Mouse (Mus musculus) embryonic fibroblast, embryonic 13.5 days (primary cell): Measurements from ENCODE around the gene Zfp1. TPM values are rescaled to one million over a fixed set of nuclear protein-coding genes. Genes with fewer than 3 reads are reported as not detected.
"Not testable (repeated sequence)": the region's sequence is repeated elsewhere in the genome, so short reads cannot be mapped to it uniquely, and the experiment has no call there.

ENCODE experiments used
- H3K27ac ChIP-seq: 2 replicates; pipeline ENCODE4 v1.5.1; 2012; ENCODE audit warnings: low read length, control low read depth, inconsistent platforms; ENCODE audit not compliant: insufficient read depth
- H3K4me1 ChIP-seq: 2 replicates; pipeline ENCODE4 v1.6.1; 2011; ENCODE audit warnings: low read length; ENCODE audit not compliant: control insufficient read depth, insufficient read depth
- H3K4me3 ChIP-seq: 2 replicates; pipeline ENCODE4 v1.5.1; 2011; ENCODE audit warnings: mild to moderate bottlenecking, control low read depth, low read length; ENCODE audit not compliant: insufficient read depth
- CTCF ChIP-seq: IDR thresholded peaks from 2 replicates; pipeline ENCODE4 v1.5.1; 2011; ENCODE audit warnings: mild to moderate bottlenecking, control low read depth, low read length, moderate library complexity, borderline replicate concordance; ENCODE audit not compliant: insufficient read depth
- POLR2A ChIP-seq: IDR thresholded peaks from 2 replicates; pipeline ENCODE4 v1.6.1; 2011; ENCODE audit warnings: low read depth, mild to moderate bottlenecking, control low read depth, low read length, moderate library complexity
- polyA plus RNA-seq: library from polyadenylated mRNA; stranded (reverse); fragments of >200 nt; gene quantifications from 2 replicates; pipeline ENCODE4 v1.2.4, GENCODE M21; 2011; ENCODE audit warnings: low read depth; ENCODE audit not compliant: missing spikeins, insufficient read length

Gene Zfp1
- polyA plus RNA-seq, 1 experiment, result 11.7 TPM

DNA sequence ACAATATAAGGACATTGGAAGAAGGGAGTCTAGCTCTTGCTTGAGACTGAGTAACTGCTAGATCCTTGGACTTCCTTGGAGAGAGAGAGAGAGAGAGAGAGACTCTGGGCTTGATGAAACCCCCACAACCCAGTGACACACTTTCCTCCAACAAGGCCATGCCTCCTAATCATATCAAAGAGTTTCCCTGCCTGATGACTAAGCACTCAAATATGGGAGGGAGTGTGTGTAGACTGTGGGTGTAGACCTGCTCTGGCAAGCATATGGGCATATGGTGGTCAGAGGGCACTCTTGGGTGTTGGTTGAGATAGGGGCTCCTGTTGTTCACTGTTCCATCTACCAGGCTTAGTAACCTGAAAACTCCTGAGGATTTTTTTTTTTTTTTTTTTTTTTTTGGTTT, 5.1 kb upstream of the Zfp1 start:
- H3K4me3 ChIP-seq, result no peak overlapping the region
- TF ChIP-seq CTCF (no peak), POLR2A (no peak)
- peaks cover 6% of the 10 kb centered on the region; the same call in 1 of the 2 replicates for H3K4me1 ChIP-seq
- no peak overlapping the region for H3K27ac ChIP-seq

- no peak for TF ChIP-seq POLR2A
- TF ChIP-seq CTCF, result no peak
- Histone ChIP-seq H3K4me1 (peaks cover 6% of the 10 kb centered on the region; the same call in 1 of the 2 replicates), H3K4me3 (no peak overlapping the region), H3K27ac (no peak overlapping the region)
Measured at GRCm38 (mm10) chr8:111641064-111641463, 2.1 kb upstream of the Zfp1 start.

GRCm38 (mm10) chr8:111642496-111642895, 705 bp upstream of the Zfp1 start:
- TF ChIP-seq CTCF, result no peak
- TF ChIP-seq POLR2A, result no peak
- Histone ChIP-seq H3K27ac (peak overlapping the region; percentile 90), H3K4me1 (peaks cover 6% of the 10 kb centered on the region; the same call in 1 of the 2 replicates), H3K4me3 (peak overlapping the region; percentile 57)

DNA sequence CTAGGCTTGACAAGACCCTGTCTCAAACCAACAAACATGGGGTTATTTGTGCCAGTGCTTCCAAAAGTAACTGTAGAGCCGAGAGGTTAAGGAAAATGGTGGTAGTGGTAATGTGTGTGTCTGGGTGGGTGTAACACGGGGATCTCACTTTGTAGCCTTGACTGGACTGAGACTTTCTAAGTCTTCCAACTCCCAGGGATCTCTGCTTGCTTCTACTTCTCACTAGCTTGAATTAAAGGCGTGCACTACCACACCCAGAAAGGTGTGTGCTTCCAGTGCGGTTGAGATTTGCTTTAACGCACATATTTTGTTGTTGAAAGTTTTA, 300 bp upstream of the Zfp1 start:
- Histone ChIP-seq H3K4me3 (peak overlapping the region; percentile 57), H3K4me1 (peaks cover 6% of the 10 kb centered on the region; the same call in 1 of the 2 replicates), H3K27ac (peak overlapping the region; percentile 90)
- TF ChIP-seq POLR2A, result no peak
- no peak for TF ChIP-seq CTCF

GRCm38 (mm10) chr8:111644286-111645051, 1.3 kb downstream of the Zfp1 start:
- peak overlapping the region; percentile 85 for H3K4me3 ChIP-seq
- H3K27ac ChIP-seq, result peak overlapping the region; percentile 95
- not testable (repeated sequence) for H3K4me1 ChIP-seq

DNA sequence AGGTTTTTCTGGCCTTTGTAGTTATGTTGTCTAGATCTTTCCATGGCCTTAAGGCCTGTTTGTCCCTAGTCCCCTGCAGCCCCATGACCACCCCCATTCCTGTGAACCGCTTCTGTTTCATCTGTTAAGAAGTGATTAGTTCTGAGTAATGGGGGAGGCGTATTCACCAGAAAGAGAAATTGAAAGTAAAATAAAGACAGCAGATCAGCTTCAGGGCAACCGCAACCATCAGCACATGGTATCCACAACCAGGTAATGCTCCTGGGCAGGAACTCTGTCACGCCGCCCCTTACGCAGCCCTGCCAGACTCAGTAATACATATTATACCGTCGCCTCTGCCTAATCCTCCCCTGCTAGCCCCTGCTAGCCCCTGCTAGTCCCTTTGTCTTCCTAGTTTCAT, 2.5 kb downstream of the Zfp1 start:
- Histone ChIP-seq H3K4me1 (peaks cover 6% of the 10 kb centered on the region; the same call in 1 of the 2 replicates), H3K4me3 (no peak overlapping the region), H3K27ac (no peak overlapping the region)
- TF ChIP-seq CTCF, result no peak
- no peak for TF ChIP-seq POLR2A

GRCm38 (mm10) chr8:111648834-111649233, 5.6 kb downstream of the Zfp1 start:
- H3K27ac ChIP-seq, result no peak overlapping the region

GRCm38 (mm10) chr8:111650651-111651050, 7.5 kb downstream of the Zfp1 start:
- Histone ChIP-seq H3K4me3 (no peak overlapping the region), H3K27ac (no peak overlapping the region), H3K4me1 (no peaks in the 10 kb centered on the region; the same call in 1 of the 2 replicates)
- no peak for TF ChIP-seq CTCF
- TF ChIP-seq POLR2A, result no peak

More at GRCm38 (mm10) chr8:111648834-111649233, 5.6 kb downstream of the Zfp1 start:
- no peaks in the 10 kb centered on the region; the same call in 1 of the 2 replicates for H3K4me1 ChIP-seq
- no peak overlapping the region for H3K4me3 ChIP-seq
- TF ChIP-seq CTCF (no peak), POLR2A (no peak)

DNA sequence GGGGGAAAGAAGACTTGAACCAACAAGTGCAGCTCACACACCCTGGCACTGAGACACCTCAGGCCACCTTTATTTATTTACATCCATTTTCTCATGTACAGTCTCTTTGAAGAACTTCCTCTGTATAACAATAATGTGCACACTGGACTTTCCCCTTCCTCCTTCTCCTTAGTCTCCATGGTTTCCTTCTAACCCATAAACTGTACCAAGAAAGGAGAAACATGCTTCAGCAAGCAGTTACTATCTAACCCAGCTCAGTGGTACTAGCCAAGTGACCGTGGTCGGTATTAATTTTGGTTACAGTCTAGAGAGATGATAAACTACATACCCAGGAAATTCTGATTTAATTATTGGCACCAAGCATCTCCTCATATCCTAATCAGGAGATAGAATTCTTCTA, 10.3 kb downstream of the Zfp1 start:
- H3K4me3 ChIP-seq, result no peak overlapping the region
- no peak for TF ChIP-seq POLR2A
- TF ChIP-seq CTCF, result no peak
- peaks cover 7% of the 10 kb centered on the region; the same call in 1 of the 2 replicates for H3K4me1 ChIP-seq
- H3K27ac ChIP-seq, result no peak overlapping the region

DNA sequence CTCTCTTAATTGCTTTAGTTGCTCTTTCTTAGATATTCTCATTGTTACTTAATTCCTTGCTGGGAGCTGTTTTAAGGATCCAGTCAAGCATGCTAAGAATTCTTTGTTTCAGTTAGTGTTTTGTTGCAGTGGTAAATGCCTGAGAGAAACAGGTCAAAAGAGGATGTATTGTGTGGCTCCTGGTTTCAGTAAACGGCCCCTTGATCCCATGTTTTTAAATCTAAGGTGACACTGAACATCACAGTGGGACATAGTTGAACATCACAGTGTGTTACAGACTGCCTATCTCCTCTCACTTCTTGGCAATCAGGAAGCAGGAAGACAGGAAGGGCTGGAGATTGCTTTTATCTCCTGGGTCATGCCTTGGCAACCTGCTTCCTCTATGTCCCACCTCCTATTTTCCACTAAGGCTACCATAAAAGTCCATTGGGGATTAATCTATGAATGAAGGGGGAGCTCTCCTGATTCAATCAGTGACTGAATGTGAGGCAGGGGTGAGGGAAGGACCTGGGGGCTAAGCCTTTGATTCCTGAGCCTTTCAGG, 14.2 kb downstream of the Zfp1 start:
- no peak for TF ChIP-seq CTCF
- TF ChIP-seq POLR2A, result no peak
- Histone ChIP-seq H3K4me1 (peaks cover 10% of the 10 kb centered on the region; the same call in 1 of the 2 replicates), H3K4me3 (no peak overlapping the region), H3K27ac (no peak overlapping the region)
